8 mouse cellular contexts compared by ENCODE assay signal in genomic region chr2:157566260-157566952, GRCm38 (mm10). TPM values are rescaled to one million over a fixed set of nuclear protein-coding genes. Genes with fewer than 3 reads are reported as not detected.
DNase-seq lines count a peak whose midpoint lies in the region; ATAC-seq and TF ChIP-seq lines count a peak whose summit lies in the region.

No protein-coding gene starts in this region.

- H3K9ac ChIP-seq in embryonic facial prominence, embryonic 15.5 days, result peak overlapping the region; percentile 92
- H3K9ac ChIP-seq in limb, embryonic 13.5 days, result peak overlapping the region; percentile 94
- H3K9ac ChIP-seq in midbrain, embryonic 15.5 days, result peak overlapping the region; percentile 100

- peak; percentile 81 for ATAC-seq in embryonic facial prominence, embryonic 15.5 days (ENCODE audit: insufficient number of reproducible peaks, low FRiP score, low TSS enrichment, low read depth)
- ATAC-seq in limb, embryonic 13.5 days (ENCODE audit: low FRiP score, low read depth), result peak; percentile 82
- peak; percentile 84 for ATAC-seq in midbrain, embryonic 15.5 days (replicated peaks)

- no peaks in the 10 kb centered on the region for H3K27me3 ChIP-seq in embryonic facial prominence, embryonic 15.5 days
- no peaks in the 10 kb centered on the region for H3K27me3 ChIP-seq in limb, embryonic 13.5 days
- H3K27me3 ChIP-seq in midbrain, embryonic 15.5 days (replicated peaks), result no peaks in the 10 kb centered on the region

- peak; percentile 97 for DNase-seq in A20 (ENCODE audit: low read depth, low spot score)
- peak; percentile 90 for DNase-seq in heart, adult 8-10 months (ENCODE audit: low spot score)
- peak; percentile 83 to 90 for DNase-seq in kidney, adult 8-10 months
- DNase-seq in spleen, adult 18-20 months, result peak; percentile 75 to 84

- peak overlapping the region; percentile 83 for H3K4me2 ChIP-seq in embryonic facial prominence, embryonic 15.5 days (replicated peaks)
- peak overlapping the region; percentile 86 for H3K4me2 ChIP-seq in limb, embryonic 13.5 days (replicated peaks)
- peak overlapping the region; percentile 83 for H3K4me2 ChIP-seq in midbrain, embryonic 15.5 days

- H3K4me1 ChIP-seq in bone marrow macrophage, adult 2 months (ENCODE audit: control insufficient read depth, insufficient read depth, low read length), result peaks cover 21% of the 10 kb centered on the region
- H3K4me1 ChIP-seq in embryonic facial prominence, embryonic 15.5 days, result peaks cover 32% of the 10 kb centered on the region
- H3K4me1 ChIP-seq in limb, embryonic 13.5 days, result peaks cover 38% of the 10 kb centered on the region
- peaks cover 49% of the 10 kb centered on the region for H3K4me1 ChIP-seq in midbrain, embryonic 15.5 days

- under 1% methylated on average over 36 of the region's 36 CpGs for WGBS in embryonic facial prominence, embryonic 15.5 days
- WGBS in limb, embryonic 13.5 days, result under 1% methylated on average over 36 of the region's 36 CpGs
- WGBS in midbrain, embryonic 15.5 days, result under 1% methylated on average over 36 of the region's 36 CpGs

- peak overlapping the region; percentile 70 for H3K4me3 ChIP-seq in bone marrow macrophage, adult 2 months (ENCODE audit: insufficient read depth, low read length)
- peak overlapping the region; percentile 100 for H3K4me3 ChIP-seq in embryonic facial prominence, embryonic 15.5 days (replicated peaks)
- H3K4me3 ChIP-seq in limb, embryonic 13.5 days, result peak overlapping the region; percentile 98
- H3K4me3 ChIP-seq in midbrain, embryonic 15.5 days, result peak overlapping the region; percentile 100

- no peak for TF ChIP-seq CTCF in bone marrow macrophage, adult 2 months (IDR thresholded peaks at IDR 0.05; ENCODE audit: low read depth, low read length)

- peaks cover 6% of the 10 kb centered on the region; the same call in 1 of the 2 replicates for H3K9me3 ChIP-seq in embryonic facial prominence, embryonic 15.5 days (replicated peaks)
- peaks cover 21% of the 10 kb centered on the region for H3K9me3 ChIP-seq in limb, embryonic 13.5 days
- peaks cover under 1% of the 10 kb centered on the region; the same call in 1 of the 2 replicates for H3K9me3 ChIP-seq in midbrain, embryonic 15.5 days

- peak overlapping the region; percentile 89 for H3K27ac ChIP-seq in bone marrow macrophage, adult 2 months (ENCODE audit: insufficient read depth, low read depth, low read length)
- peak overlapping the region; percentile 97 for H3K27ac ChIP-seq in embryonic facial prominence, embryonic 15.5 days (replicated peaks)
- H3K27ac ChIP-seq in limb, embryonic 13.5 days, result peak overlapping the region; percentile 87
- H3K27ac ChIP-seq in midbrain, embryonic 15.5 days, result peak overlapping the region; percentile 95

- no peak for TF ChIP-seq POLR2A in bone marrow macrophage, adult 2 months (IDR thresholded peaks at IDR 0.05; ENCODE audit: borderline replicate concordance, low read depth, low read length)

- H3K36me3 ChIP-seq in embryonic facial prominence, embryonic 15.5 days, result peaks cover 19% of the 10 kb centered on the region
- H3K36me3 ChIP-seq in limb, embryonic 13.5 days, result peaks cover 30% of the 10 kb centered on the region
- H3K36me3 ChIP-seq in midbrain, embryonic 15.5 days (replicated peaks), result peaks cover 8% of the 10 kb centered on the region

RNA-seq across cellular contexts. Expression of gene Blcap, which starts 4.7 kb away (rescaled TPM):
- polyA plus RNA-seq in bone marrow macrophage, adult 2 months (2012; ENCODE audit: insufficient read depth, insufficient read length, missing spikeins), result 33.5 and 37.3 TPM in 2 replicates
- polyA plus RNA-seq in embryonic facial prominence, embryonic 15.5 days (2015; fragmentation: Nextera tagmentation; extraction: Ambion mirVana), result 54.2 and 57.1 TPM in 2 replicates
- total RNA-seq in heart, adult 8-10 months (2022), result 10 to 100 TPM; 48.1 to 54.0 (median 50.2) TPM
- polyA plus RNA-seq in limb, embryonic 13.5 days (2015; fragmentation: Nextera tagmentation; extraction: Ambion mirVana), result 71.0 and 71.6 TPM in 2 replicates
- 332 and 336 TPM in 2 replicates for polyA plus RNA-seq in midbrain, embryonic 15.5 days (2015; fragmentation: Nextera tagmentation; extraction: Ambion mirVana)

RNA-seq across cellular contexts. Expression of gene Nnat, which starts 6.5 kb away (rescaled TPM):
- not detected in 2 replicates for polyA plus RNA-seq in bone marrow macrophage, adult 2 months (2012; ENCODE audit: insufficient read depth, insufficient read length, missing spikeins)
- polyA plus RNA-seq in embryonic facial prominence, embryonic 15.5 days (2015; fragmentation: Nextera tagmentation; extraction: Ambion mirVana), result 322 and 340 TPM in 2 replicates
- 1 to 10 TPM in 3 of 4 experiments, under 1 TPM in 1; 0.37 to 4.2 (median 1.5) TPM for total RNA-seq in heart, adult 8-10 months (2022)
- 993 and 1,087 TPM in 2 replicates for polyA plus RNA-seq in limb, embryonic 13.5 days (2015; fragmentation: Nextera tagmentation; extraction: Ambion mirVana)
- 10,539 and 10,900 TPM in 2 replicates for polyA plus RNA-seq in midbrain, embryonic 15.5 days (2015; fragmentation: Nextera tagmentation; extraction: Ambion mirVana)

Comparison
In these comparisons a context has a peak if more than half of its experiments do, and no peak if none do; other contexts are left out.
1. Peak in every context shown above with its lines: DNase-seq, ATAC-seq, H3K4me3 ChIP-seq and H3K27ac ChIP-seq.
2. RNA of gene Nnat, which starts 6.5 kb away (polyA plus RNA-seq): 10,539 to 10,900 TPM in midbrain, embryonic 15.5 days, 993 to 1,087 TPM in limb, embryonic 13.5 days and 322 to 340 TPM in embryonic facial prominence, embryonic 15.5 days; not detected in bone marrow macrophage, adult 2 months; every median in the first group is over 100 times any median in the second.